Mouse (Mus musculus) limb, embryonic 11.5 days (tissue): ENCODE results near the gene Adamts15. TPM values are rescaled to one million over a fixed set of nuclear protein-coding genes. Genes with fewer than 3 reads are reported as not detected.

Experiments
- polyA plus RNA-seq: library from polyadenylated mRNA; unstranded; fragments of >200 nt; fragmentation: Nextera tagmentation; extraction: Ambion mirVana; gene quantifications from 2 replicates; pipeline ENCODE4 v1.2.1, GENCODE M21; 2014

Gene Adamts15
- polyA plus RNA-seq, 1 experiment from 2014 or later, result 6.7 TPM

Other genes starting within 250 kb of the Adamts15 start
- 0.43 and 0.52 TPM in 2 replicates for gene Adamts8, start 20.1 kb upstream of the Adamts15 start, polyA plus RNA-seq
- 5.9 and 6.6 TPM in 2 replicates for gene Zbtb44, start 108.2 kb upstream of the Adamts15 start, polyA plus RNA-seq
- 6.0 and 6.8 TPM in 2 replicates for gene St14, start 209.4 kb upstream of the Adamts15 start, polyA plus RNA-seq